Mouse (Mus musculus) retina, adult 2 months (tissue): Measurements from ENCODE around the gene Wdr25.

ENCODE experiments used
- DNase-seq: peaks from one replicate; pipeline ENCODE4 v3.0.0-alpha.2; 2012; ENCODE audit warnings: low read depth, low spot score

The Wdr25 gene

DNA sequence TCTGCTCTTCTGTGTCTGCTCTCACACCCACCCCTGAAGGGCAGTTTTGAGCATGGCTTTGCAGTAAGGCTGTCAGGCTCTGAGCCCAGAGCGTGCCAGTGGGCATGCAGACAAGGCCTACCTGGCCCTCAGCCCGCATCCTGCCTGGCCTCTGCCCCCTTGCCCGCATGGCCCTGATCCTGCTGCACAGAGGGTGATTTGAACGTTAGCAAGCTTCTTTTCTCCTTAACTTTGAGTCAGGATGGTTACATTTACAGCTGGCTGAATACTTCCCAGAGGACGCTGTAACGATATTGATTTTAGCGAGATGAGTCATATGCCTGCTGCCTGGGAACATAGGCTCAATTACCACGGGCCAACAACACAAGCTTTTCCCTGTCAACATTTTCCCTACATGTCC lies 91.0 kb downstream of the Wdr25 start:
- DNase-seq = no peak

DNA sequence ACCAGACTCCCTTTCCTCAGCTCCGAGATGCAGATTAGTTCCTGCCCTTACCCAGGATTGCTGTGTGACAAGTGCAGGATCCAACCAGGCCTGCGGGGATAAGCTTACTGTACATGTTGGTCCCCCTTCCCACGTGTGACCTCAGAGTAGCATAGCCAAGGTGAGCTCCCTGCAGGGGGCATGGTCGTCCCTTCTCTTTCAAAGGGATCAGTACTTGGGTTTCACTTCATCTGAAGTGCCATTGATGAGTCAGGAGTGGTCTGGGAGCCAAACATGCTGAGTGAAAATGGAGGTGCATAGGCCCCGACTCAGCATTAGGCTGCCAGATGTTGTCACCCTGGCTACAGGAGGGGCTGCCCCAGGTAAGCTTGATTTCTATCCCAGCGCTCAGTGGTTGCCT lies 91.6 kb downstream of the Wdr25 start:
- DNase-seq = no peak

DNA sequence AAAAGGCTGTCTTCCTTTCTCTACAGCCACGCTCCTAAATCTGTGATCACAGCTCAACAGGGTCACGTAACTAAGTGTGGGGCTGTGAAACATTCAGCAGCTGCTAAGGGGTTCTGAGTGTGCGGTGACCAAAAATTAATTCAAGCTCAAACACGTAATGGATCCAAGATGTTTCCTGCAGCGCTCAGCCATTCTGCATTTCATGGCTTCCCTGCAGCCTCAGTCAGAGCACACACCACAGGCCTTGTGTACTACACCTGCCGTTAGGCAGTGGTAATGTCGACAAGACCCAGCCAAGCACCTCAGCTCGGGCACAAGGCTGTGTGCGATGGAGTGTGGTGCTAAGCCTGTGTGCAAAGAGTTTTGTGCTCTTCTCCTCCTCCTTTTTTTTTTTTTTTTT lies 94.0 kb downstream of the Wdr25 start:
- no peak for DNase-seq

DNA sequence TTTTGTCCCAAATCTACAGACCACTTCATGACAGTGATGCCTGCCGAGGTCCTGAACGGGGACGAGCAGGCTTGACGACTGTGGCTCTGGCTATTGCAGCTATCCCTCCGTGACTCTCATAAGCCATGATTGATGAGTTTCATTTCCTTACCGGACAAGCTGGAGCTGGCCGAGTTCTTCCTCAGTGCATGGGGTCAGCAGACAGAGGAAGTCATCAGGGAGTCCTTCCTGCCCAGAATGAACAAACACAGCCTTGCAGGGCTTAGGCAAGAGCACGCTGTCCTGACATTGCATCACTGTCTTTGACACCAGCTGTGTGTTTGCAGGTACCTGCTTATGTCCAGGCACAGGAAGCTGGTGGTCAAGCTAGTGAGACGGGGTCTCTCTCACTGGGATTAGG lies 97.0 kb downstream of the Wdr25 start:
- DNase-seq = no peak

DNA sequence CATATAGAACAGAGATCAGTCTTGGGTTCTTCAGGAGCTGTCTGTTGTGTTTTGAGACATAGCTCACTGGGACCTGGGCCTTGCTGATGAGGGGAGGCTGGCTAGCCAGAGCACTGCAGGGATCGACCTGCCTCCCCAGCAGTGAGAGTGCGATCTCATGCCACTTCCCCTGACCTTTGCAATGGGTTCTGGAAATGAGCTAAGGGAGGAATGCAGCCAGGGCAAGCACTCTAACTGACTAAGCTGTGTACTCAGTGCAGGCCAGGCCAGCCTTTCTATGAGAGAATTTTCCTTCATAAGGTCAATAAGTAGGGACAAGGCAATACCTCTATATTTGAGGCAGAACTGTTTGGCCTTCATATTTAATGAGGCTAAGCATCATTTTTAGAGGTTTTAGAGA lies 99.6 kb downstream of the Wdr25 start:
- no peak for DNase-seq

DNA sequence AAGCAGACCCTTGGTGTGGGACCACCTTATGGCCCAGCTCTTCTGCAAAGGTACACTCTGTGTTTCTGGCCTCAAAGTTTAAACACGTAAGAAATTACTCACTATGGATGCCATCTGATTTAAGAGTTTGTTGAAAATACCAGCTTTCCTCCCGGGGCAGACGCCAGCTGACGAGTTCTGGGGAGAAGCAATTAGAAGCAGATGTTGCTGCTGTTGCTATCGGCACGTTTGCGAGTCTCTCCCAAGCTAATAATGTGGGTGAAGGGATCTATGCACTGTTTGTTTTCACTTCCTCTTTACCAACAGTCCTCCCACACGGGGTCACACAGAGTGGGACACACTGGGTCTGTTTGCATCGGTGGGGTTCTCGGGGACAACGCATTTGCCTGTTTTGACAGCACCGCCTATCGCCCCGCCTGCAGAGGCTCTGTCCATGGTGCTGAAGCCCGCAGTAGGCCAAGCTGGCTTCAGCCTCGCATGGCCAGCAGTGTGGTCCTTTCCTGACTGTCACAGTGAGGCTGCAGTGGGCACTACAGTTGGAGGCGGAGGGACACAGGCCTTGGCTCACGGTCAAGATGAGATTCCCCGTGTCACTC lies 101.1 kb downstream of the Wdr25 start:
- DNase-seq = no peak

DNA sequence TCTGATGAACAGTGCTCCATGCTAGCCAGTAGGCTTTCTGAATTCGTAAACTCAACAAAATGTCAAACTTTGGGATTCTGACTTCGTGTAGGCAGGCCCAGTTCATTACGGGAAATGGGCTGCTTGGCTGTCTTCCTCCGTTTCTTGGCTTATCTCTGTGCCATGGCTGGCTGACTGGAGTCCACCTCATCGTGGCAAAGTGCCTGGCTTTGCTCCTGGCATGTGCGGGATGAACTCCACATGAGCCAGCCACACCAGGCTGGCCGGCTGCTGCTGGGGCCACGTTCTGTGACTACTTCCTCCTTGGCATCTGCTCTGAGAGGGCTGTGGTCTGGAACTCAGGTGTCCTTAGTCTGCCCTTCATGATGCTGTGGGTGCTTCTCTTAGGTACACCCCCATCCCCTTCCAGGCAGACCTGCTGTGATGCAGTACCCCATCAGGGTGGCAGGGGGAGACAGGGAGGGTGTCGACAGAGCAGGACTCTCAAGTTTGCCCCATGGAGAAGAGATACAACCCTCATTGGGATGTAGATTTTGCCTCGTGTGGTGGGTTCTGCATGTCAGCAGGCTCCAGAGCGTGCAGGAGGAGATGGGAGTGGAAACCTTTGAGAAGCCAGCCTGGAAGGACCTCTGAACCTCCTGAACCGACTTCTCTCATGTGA lies 102.7 kb downstream of the Wdr25 start:
- no peak for DNase-seq

DNA sequence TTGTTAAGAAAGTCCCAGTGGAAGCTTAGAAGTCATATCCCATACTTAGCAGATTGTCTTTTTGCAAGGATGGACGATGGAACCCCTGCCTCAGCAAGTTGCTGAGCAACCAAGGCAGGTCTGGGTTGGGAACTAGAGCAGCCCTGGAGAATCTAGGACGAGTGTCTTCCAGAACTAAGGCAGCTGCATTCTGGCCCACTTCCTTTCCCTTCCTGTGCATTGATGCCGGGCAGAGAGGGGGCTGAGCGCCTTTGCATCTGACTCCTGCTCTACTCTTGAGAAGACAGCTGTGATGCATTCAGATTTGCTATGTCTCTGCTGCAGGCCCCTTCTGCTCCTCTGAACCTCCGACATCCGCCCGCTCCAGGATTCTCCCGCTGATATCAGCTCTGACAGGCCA lies 103.8 kb downstream of the Wdr25 start:
- DNase-seq = no peak

DNA sequence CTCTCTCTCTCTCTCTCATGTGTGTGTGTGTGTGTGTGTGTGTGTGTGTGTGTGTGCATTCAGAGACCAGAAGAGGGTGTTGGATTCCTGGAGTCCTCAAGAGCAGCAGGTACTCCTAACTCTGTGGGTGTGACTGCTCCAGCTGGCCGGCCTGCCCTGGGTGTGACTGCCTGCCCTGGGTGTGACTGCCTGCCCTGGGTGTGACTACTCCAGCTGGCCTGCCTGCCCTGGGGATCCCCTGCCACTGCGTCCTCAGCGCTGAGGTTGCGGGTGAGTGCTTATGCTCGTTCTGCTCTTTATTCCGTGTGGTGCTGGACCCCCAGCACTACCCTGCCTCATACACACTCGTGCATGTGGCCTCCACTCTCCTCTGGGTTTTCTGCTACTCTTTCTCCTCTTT lies 109.5 kb downstream of the Wdr25 start:
- DNase-seq = no peak

DNA sequence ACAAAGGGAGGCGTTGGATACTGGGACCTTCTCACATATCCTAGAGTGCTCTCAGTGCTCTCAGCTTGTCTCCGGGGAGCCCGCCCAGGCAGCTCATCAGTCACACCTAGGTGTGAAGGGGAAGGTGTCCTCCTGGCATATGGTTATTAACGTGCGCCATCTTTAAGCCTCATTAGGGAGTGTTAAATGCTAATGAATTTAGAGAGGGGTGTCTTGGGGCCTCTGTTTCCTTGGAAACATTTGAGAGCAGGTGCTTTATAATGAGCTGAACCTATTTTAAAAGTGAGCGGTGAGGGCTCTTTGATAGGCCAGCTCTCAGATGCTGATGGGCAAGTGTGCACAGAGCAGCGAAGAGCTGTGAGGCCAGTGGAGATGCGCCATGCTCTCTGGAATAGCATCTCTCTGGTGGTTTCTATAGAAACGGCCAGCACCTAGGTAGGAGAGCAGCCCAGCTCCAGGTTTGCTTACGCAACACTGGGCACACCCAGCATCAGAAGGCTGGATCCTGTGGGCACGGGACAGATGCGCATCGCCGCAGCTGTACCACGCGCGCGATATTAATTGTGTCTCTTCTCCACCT lies 116.7 kb downstream of the Wdr25 start:
- no peak for DNase-seq

DNA sequence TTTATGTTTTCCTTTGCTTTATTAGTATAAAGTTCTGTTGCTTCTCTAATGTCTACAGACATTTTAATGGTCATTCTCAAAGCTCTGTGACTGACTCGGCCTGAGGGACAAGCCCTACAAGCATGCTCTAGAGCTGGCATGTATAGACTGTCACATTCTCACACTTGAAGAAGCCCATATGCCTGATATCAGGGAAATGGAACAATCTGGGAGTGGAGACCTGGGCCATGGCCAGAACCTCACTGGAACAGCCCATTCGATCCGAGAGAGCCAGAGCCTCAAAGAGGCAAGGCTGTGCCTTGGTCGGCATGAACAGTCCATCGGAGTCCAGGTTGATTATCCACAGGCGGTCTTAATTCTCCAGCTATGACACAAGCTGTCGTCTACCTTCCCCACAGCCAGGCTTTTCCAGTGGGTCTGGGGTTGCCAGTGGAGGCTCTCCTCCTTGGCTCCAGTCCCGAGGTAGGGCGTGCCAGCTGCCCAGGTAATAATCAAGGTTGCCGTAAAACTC lies 128.8 kb downstream of the Wdr25 start:
- no peak for DNase-seq

DNA sequence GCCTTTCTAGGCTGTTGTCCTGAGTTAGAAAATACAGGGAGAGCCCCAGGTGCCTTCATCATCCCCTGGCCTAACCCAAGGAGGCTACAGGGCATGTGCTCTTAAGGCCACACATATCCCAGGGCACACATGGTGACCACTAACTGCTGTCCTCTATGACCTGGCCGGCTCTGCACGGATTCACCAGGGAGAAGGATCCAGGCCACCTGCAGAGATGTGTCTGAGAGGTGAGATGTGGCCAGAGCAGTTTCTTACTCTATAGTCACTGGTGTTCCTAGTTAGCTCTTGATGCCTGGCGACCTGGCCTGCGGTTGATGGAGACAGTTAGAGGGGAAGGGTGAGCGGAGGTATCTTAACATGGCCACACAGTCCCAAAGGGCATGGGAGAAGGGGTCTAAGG lies 129.5 kb downstream of the Wdr25 start:
- no peak for DNase-seq

DNA sequence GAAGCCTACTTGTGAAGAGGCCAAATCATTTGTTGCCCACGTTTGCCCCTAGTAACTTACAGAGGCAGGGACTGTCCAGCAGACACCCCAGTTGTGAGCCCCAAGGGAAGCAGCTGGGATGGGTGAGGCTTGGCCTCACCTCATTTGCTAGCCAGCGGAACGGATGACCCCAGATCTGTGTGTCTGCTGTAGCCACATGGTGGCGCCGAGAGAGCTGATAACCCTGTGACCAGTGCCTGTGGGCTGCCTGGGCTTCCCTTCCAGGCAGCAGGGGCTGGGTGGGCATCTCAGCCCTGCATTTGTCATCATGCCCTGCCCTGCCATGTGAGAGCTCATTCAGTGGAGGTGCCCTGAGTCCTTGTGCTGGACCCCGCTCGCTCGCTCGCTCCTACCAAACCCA lies 130.3 kb downstream of the Wdr25 start:
- DNase-seq = no peak

DNA sequence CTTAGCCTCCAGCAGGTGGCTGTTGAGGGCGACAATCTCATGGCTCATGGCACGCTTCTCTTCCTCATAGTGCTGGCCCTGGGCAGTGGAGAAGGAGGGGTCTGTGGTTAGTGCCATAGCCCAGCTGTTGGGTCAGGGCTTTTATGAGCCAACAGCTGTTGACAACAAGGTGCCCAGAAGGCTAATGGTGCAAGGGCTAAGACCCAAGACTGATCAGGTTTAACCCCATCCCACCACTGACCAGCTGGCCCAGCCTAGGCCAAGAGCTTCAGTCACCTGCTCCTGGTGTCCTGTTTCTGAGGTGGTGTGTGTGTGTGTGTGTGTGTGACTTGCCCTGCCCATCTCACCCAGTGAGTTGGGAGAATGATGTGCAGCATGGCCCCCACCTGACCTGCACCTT lies 143.6 kb downstream of the Wdr25 start:
- DNase-seq = no peak

DNA sequence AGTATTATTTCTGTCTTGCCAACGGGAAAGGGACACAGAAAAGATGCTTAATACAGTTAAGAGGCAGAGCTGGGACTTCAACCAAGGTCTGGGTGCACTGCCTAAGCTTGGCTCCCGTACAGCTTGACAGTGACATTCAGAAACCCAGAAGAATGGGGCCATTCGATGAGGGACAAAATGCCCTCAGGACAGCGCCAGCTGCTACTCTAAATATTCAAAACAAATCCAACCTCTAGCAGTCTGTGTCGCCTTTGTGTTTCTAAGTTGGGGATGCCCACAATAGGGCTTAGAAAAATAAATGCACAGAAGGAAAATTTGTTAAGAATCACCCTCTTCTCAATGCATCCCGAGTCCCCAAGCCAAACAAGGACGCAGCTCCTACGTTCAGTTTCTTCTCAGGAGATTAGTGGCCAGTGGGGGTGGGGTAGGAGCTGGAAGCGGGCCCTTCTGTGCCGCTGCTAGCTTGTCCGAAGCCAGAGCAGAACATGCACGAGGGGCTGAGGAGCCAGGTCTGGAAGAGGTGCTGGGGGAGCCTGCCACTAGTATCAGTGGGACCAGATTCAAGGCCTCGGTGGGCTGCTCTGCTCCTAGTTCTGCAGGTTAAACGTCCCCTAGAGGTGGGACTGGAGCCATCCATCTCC lies 144.9 kb downstream of the Wdr25 start:
- no peak for DNase-seq

DNA sequence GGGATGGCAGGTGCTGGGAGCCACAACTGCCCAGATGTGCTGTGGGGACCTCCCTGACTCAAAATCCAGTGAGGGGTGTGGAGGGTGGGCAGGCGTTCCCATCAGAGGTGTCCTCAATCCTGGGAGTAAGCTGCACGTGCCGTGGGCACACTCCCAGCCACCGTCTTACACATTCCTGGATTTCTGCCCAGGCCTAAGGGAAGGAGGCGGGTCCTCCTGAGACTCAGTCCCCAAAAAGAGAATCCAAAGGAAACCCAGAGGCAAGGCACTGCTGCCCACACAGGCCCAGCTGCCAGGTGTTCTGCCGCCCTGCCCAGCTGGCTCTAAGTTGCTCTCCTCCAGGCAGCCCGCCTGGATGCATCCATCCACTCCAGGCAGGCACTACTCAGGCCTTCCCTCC lies 145.9 kb downstream of the Wdr25 start:
- no peak for DNase-seq

DNA sequence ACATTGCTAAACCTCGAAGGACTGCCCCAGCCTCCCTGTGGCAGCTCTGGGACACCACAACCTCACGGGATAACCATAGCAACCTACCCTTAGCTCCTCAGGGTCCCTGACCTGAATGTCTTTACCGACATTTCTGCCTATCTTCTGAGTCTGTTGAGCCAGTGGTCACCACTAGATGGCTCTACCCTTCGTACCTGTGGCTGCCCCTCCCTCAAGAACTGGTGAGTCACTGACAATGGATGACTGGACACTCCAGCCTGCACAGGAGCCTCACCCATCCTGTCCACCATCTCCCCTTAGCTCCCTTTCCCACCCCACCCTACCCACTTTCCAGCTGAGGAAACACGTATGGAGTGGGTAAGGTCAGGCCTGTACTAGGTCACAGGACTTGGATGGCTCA lies 151.1 kb downstream of the Wdr25 start:
- DNase-seq = no peak

DNA sequence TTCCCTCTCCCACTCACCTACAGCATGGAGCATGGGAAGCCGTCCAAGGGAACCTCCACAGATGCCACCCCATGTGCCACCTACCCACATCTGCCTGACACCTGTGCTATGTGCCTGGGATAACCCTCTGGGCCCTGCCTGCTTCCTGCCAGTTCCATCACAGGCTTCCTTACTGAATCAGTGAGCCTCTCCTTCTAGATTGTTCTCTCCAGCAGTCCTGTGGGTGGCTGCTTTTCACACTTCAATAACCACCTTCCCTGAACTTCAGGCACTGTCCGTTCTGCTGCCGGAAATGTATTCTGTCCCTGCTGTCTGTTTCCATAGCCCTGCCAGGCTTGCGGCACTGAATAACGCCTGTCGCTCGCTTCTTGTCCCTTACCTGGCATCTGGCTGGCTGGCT lies 152.2 kb downstream of the Wdr25 start:
- no peak for DNase-seq

DNA sequence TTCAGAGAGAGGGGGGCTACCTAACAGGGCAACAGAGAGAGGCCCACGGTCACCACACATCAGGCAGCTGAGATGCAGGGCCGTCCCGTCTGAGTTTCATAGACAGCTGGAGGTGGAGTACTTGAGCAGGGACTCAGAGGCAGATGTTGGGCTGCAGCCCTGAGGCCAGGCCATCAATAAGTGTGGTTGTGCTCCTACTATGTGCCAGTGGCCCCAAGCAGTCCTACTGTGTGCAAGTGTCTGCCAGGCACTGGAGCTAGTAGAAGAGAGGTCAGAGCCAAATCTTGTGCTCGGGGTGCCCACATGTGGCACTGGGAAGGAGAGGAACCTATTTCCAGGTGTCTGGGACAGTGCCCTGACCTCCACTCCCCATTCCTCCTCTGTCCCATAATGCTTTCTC lies 156.5 kb downstream of the Wdr25 start:
- DNase-seq = no peak

DNA sequence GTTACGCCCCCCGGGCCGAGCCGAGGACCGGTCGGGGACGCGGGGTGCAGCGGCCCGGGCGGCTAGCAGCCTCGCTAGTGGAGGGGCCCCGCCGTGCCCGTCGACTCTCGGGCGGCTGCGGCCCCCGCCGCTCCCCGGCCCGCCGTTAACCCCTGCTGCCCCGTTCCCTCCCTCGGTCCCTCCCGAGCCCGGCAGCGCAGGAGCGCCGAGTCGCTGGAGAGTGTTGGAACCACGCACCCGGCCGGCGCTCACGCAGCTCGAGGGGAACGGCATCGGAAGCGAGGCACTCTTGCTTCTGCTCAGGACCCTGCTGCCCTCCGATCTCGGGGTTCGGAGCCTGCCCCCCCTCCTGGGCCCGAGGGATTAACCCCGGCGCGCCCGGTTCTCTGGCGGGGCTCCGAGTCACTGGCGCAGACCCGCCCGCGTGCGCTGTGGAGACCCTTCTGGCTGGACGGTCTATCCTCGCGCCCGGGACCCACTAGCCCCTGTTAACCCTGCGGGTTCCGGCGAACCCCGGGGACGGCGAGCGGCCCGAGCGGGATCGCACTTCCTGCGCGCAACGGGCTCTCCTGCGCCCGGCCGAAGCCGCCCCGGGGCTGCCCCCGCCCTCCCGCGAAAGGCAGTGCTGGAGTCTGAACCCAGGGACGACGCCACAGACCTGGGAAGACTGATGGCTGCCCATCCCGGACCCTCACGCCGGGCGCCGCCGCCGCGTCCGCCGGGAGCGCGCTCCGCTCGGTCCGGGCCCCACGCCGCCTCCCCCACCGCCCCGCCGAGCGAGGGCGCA lies 159.8 kb downstream of the Wdr25 start:
- DNase-seq = no peak

DNA sequence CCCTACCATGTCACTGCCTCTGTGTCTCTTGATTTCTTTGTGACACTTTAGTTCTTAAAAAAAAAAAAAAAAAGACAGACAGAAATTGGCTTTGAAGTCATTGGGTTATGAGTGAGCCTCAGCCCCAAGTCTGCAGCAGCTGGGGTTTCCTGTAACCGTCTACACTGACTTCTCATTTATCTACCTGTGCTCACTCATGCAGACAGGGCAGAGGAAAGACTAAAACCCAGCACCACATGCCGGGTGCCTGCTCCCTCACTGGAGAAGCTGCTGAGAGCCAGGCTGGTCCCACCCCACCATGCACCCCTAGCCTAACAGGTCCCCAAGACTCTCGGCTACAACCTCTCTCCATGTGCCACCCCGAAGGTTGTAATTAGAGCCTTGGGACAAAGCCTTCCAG lies 164.3 kb downstream of the Wdr25 start:
- DNase-seq = no peak

DNA sequence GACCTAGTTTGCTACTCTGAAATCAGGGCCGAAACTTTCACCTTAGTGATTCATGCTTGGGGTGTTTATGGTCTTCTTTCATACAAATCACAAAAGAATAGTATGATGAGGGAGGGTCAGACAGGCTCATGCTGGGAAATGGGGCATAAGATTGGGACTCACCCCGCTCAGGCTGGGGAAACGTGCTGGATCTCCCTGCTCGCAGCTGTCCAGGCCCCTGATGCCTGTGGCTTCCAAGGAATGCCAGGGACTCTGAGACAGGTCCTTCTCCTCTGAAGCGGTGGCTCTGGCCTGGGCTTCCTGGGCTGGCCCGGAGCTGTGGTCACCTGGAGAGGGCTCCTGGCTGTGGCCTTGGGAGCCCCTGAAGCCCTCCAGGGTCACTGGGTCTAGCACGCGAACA lies 165.2 kb downstream of the Wdr25 start:
- no peak for DNase-seq
